Mouse (Mus musculus) B cell, adult 2 months (primary cell): Measurements from ENCODE around the gene Cep89.
A peak's percentile ranks its signal among the peaks of the same experiment; 100 is the strongest.

ENCODE experiments used
- DNase-seq, 2 experiments: peaks; one replicate each; pipeline ENCODE4 v3.0.0; 2022

Gene Cep89

DNA sequence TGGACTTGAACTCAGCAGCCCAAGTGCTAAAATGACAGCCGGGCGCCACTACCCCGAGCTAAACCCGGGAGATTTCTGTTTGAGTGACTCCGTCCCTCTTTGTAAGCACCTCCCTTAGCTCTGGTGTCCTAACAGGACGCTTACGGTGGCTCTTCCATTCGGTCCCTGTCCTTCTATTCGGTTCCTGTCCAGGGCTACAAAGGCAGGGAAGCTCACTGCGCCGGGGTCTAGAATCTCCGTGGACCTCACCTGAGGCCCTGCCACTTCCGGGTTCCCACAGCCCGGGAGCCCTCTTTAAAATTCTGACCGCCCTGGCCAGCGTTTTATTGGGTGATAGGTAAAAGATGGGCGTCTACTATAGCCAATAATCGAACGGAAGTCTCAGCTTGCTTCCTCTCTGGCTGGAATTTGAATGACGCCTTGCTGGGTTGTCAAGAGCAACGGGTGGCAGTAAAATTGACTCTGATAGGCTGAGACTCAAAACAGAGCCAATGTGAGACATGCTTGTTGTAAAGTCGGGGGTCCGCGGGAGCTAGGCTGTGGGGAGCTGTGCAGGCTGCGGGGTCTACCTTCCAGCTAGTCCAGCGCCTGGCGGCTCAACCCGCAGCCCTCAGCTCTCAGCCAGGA, at the start of gene Cep89, which contains the start of gene Faap24:
Cep89 (plus strand) TSS at position 494 of the 627 bp plus-strand sequence.
Faap24 (minus strand) TSS at position 295 of the 627 bp plus-strand sequence.
- peak; percentile 97 for DNase-seq

GRCm38 (mm10) chr7:35347918-35348700, 48.7 kb upstream of the Cep89 start:
- DNase-seq: no peak

DNA sequence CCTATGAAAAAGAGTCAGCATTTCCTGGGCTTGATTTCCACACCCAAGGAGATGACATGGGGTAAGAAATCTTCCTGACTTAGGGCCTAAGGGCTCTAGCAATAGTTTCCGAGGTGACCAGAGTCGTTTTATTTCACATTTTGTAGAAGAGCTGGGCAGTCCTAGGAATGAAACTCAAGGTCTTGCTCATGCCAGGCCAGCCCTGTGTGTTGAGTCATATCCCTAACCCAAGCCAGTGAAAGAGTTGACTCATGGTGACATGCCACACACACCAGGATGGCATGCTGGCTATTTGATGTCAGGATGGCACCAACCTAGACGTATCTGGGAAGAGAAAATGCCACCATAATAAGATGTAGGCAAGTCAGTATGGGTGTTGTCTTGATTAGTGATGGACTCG, 47.8 kb upstream of the Cep89 start:
- DNase-seq: no peak

DNA sequence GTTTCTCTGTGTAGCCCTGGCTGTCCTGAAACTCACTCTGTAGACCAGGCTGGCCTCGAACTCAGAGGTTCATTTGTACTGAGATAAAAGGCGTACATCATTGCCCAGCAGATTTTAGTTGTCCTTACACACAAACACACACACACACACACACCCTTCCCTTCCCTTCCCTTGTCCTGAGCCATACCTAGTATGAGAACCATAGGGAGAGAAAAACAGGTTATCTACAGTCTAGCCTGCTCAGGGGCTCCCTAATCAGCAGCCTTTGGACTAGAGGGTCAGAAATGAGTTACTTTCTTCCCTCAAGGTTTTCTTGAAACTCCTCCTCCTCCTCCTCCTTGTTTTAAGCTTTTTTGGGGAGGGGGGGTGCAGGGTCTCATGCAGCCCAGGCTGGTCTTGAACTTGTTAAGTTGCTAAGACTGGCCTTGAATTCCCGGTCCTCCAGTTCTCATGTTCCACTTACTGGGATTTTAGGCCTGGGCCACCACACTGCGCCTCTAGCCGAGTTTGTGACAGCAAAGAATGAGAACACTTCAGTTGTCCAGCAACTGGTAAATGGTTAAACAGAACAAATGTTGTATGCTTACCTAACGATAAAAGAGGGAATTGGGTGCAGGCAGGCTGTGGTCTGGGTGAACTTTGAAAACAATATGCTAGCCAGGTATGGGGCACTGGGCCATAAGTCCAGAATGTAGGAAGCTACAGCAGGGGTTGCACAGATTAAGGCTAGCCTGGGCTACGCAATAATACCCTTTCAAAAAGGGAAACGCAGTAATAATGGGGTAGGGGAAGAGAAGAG, 46.8 kb upstream of the Cep89 start:
- DNase-seq: no peak

GRCm38 (mm10) chr7:35351155-35351554, 45.7 kb upstream of the Cep89 start:
- no peak for DNase-seq

GRCm38 (mm10) chr7:35353306-35353705, 43.5 kb upstream of the Cep89 start:
- DNase-seq: no peak

DNA sequence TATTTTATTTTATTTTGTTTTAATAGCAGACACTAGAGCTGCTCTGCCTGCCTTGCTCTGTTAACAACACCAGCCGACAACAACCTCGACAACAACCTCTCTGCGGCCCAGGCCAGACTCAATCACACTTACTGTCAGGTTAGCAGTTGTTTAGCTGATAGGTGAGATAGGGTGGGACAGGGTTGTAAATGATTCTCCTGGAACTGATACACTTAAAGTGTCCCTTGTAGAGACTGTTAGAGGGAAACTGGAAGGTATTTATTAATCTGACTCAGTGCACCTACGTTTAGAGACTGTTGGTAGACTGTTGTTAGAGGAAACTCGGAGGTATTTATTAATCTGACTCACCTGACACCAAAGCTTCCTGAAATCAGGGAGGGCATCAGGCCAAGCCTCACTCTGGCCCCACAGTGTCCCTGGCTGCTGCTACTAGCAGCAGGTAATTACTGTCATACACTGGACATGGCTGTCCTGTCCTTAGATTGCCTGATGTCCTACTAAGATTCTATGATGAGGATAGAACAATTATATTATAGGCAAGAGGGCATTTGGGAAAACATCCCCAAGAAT, 41.4 kb upstream of the Cep89 start:
- no peak for DNase-seq

DNA sequence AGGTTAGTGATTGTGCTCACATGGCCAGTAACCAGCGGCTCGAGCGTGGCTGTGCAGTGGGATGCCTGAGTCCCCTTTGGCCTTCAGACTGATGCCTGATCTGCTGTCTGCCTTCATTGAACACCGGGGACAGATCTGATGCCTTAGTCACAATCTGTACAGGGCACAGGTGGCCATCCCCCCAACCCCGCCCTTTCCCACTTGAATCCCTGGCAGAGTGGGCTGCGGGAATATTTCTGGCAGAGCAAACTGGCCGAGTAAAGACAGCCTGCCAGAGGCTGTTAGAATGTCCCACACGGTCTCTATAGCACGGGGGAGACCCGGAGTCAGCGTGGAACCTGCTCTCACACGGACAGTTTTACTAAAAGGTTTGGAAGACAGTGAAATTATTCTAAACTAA, 39.2 kb upstream of the Cep89 start:
- DNase-seq: no peak

- no peak for DNase-seq
Observed at GRCm38 (mm10) chr7:35362253-35362652, 34.6 kb upstream of the Cep89 start.

GRCm38 (mm10) chr7:35362868-35363267, 34.0 kb upstream of the Cep89 start:
- no peak for DNase-seq

- no peak for DNase-seq
Observed at GRCm38 (mm10) chr7:35365161-35365910, 31.5 kb upstream of the Cep89 start.

- DNase-seq: no peak
Observed at GRCm38 (mm10) chr7:35371096-35371495, 25.7 kb upstream of the Cep89 start.

DNA sequence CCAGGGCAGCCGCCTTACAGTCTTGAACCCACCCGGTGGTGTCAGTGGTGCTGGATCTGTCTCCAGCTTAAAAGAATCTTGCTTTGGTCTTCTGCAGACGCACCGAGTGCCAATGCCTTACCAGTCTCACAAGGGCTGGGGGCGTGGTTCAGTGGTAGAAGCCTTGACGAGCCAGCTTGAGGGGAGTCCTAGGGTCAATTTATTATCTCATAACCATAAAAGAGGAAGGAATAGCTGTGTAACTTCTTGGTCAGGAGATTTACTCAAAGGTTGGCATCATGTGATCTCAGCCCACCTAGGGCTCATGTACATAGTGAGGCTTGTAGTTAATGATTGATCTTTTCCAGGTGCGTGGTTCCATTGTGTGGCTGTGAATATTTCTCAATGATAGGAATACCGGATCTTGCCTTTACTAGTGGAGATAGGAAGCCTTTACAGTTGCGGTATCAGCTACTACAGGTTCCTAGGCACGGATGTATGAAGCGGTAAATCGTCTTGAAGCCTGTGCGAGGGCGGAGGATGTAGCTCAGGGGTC, 24.3 kb upstream of the Cep89 start:
- DNase-seq: no peak

GRCm38 (mm10) chr7:35373146-35373989, 23.5 kb upstream of the Cep89 start:
- DNase-seq: no peak

- DNase-seq: no peak
Observed at GRCm38 (mm10) chr7:35374265-35374664, 22.6 kb upstream of the Cep89 start.

DNA sequence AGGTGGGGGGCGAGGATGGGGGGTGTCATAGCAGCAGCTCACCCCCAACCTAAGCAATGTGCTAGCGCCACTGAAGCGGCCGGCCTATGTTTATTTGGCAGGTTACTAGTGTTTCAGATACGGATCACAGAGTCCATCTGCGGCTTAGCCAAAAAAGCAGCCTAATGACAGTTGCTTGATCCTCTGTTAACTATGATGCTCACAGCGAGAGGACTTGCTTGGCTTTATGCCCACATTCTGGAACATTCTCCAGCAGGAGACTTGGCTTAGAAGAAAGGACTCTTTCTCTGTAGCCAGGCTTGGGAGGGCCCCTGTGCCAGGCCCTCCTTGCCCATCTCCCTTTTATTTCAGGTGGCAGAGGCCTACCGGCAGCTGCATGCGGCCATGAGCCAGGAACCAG, 20.2 kb upstream of the Cep89 start:
- no peak for DNase-seq

- DNase-seq: no peak
Observed at GRCm38 (mm10) chr7:35379492-35380119, 17.2 kb upstream of the Cep89 start.

DNA sequence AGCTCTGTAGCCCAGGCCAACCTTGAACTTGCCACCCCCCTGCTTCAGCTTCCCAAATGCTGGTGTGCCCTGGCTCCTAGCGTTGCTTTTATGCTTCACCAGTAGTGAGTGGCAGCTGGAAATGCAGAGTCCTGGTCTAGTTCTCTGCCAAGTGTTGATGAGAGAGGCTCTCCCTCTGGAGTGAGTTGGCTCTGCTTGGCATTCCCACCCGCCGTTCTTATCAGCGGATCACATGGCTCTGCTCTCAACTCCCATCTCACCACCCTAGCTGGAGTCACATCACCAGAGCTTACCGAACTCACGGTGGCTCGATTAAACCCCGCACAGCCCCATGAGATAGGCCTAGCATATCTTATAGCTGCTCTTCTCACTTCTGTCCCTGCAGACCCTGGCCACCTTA, 16.5 kb upstream of the Cep89 start:
- DNase-seq: no peak

DNA sequence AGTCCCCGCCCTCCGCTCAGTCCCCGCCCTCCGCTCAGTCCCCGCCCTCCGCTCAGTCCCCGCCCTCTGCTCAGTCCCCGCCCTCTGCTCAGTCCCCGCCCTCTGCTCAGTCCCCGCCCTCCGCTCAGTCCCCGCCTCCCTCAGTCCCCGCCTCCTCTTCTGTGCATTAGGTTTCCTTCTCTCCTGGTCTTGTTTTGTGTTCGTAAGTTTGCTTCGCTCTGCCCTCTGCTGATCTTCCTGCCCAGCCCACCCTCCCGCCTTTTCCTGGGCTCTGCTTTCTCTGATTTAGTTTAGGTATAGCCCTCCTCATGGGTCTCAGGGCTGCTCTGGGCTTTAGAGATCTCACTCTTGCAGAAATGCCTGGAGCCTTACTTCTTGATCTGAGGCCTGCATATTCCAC, 15.0 kb upstream of the Cep89 start:
- DNase-seq: no peak

- DNase-seq: no peak
Observed at GRCm38 (mm10) chr7:35382706-35383353, 14.0 kb upstream of the Cep89 start.
